Mouse (Mus musculus) limb, embryonic 14.5 days (tissue): ENCODE data around the gene Ppara. TPM values are rescaled to one million over a fixed set of nuclear protein-coding genes. Genes with fewer than 3 reads are reported as not detected.

ENCODE experiments used
- ATAC-seq: fragments of 200-750 bp; cut with Nextera tagmentation; 2 replicates; pipeline ENCODE4 v1.8.0; 2017; ENCODE audit warnings: low read depth, moderate number of reproducible peaks, moderate TSS enrichment; ENCODE audit not compliant: low FRiP score
- DNase-seq: peaks from one replicate; pipeline ENCODE4 v3.0.0-alpha.2; 2015; ENCODE audit warnings: low spot score
- H3K27ac ChIP-seq: fragments of 300-500 bp; sonication (generic); replicated peaks from 2 replicates; pipeline ENCODE4 v1.5.1; 2014; ENCODE audit warnings: low read depth, mild to moderate bottlenecking, low read length, moderate library complexity, mixed read lengths
- H3K27me3 ChIP-seq: fragments of 300-500 bp; sonication (generic); 2 replicates; pipeline ENCODE4 v1.6.1; 2014; ENCODE audit warnings: low read length, mixed read lengths; ENCODE audit not compliant: control insufficient read depth, insufficient read depth
- H3K36me3 ChIP-seq: fragments of 300-500 bp; sonication (generic); 2 replicates; pipeline ENCODE4 v1.6.1; 2014; ENCODE audit warnings: mild to moderate bottlenecking, low read length, moderate library complexity, mixed read lengths; ENCODE audit not compliant: control insufficient read depth, insufficient read depth
- H3K4me1 ChIP-seq: fragments of 300-500 bp; sonication (generic); 2 replicates; pipeline ENCODE4 v1.6.1; 2014; ENCODE audit warnings: antibody characterized with exemption, low read length, mixed read lengths; ENCODE audit not compliant: control insufficient read depth, insufficient read depth
- H3K4me2 ChIP-seq: fragments of 300-500 bp; sonication (generic); replicated peaks from 2 replicates; pipeline ENCODE4 v1.6.1; 2014; ENCODE audit warnings: low read depth, mild to moderate bottlenecking, low read length, moderate library complexity; ENCODE audit not compliant: severe bottlenecking
- H3K4me3 ChIP-seq: fragments of 300-500 bp; sonication (generic); replicated peaks from 2 replicates; pipeline ENCODE4 v1.5.1; 2014; ENCODE audit warnings: low read length
- H3K9ac ChIP-seq: fragments of 300-500 bp; sonication (generic); 2 replicates; pipeline ENCODE4 v1.6.1; 2014; ENCODE audit warnings: mild to moderate bottlenecking, low read depth, low read length, moderate library complexity; ENCODE audit not compliant: severe bottlenecking
- H3K9me3 ChIP-seq: fragments of 300-500 bp; sonication (generic); 2 replicates; pipeline ENCODE4 v1.6.1; 2016; ENCODE audit warnings: low read length; ENCODE audit not compliant: control insufficient read depth
- POLR2A ChIP-seq: fragments of 200-500 bp; IDR thresholded peaks from 2 replicates; pipeline ENCODE4 v1.8.0; 2012; ENCODE audit warnings: inconsistent platforms, mild to moderate bottlenecking, moderate library complexity, borderline replicate concordance; ENCODE audit not compliant: insufficient read depth, insufficient read length; ENCODE audit errors: extremely low read depth
- WGBS: fragments of 180-500 bp; shearing (Covaris S2); extraction: QIAGEN DNeasy Blood & Tissue Kit; methylation state at CpG from one replicate; pipeline ENCODE4 v1.1.7; 2014; 5-methylcytosine and 5-hydroxymethylcytosine counted together
- polyA plus RNA-seq, 2 experiments: library from polyadenylated mRNA; depleted of rRNA in 1 of 2; stranded (reverse) in 1 of 2; unstranded in 1 of 2; fragments of >200 nt; fragmentation: Nextera tagmentation in 1 of 2; extraction: Ambion mirVana in 1 of 2; gene quantifications; 2 replicates each; pipeline versions ENCODE4 v1.2.1 to v1.2.3; 2012 to 2014

Gene Ppara
- polyA plus RNA-seq, 2 experiments, result 0.84 to 2.8 TPM

DNA sequence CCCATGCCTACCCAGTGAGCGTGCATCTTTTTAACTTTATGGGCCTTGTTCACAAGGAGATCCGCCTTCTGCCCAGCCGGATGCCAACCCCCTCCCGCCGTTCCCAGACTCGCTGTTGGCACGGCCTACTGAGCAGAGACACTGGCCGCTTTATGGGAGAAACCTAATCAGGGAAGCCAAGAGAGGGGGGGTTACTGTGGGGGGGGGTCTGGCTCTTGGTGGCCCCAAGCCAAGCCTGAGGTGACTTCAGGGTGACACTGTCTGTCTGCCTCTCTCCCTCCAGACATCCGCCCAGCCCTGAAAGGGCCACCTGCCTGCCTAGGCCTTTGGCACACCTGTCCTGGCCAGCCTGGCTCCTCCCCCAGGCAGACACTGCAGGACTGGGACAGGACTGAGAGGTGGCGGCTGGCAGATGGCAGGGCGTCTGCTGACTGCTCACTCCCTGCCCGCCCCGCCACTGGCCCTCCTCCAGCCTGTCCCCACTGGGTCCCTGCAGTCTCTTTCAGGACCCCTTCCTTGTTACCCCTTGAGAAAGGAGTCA is 32.3 kb upstream of the Ppara start:
- DNase-seq (no peak), ATAC-seq (no peak)
- Histone ChIP-seq H3K4me3 (no peak overlapping the region), H3K4me2 (no peak overlapping the region), H3K27ac (no peak overlapping the region), H3K9ac (no peak overlapping the region), H3K36me3 (peaks cover 98% of the 10 kb centered on the region), H3K4me1 (no peaks in the 10 kb centered on the region), H3K27me3 (no peaks in the 10 kb centered on the region), H3K9me3 (no peaks in the 10 kb centered on the region)
- WGBS, result 90% methylated on average over 8 of the region's 13 CpGs
- no peak for TF ChIP-seq POLR2A

DNA sequence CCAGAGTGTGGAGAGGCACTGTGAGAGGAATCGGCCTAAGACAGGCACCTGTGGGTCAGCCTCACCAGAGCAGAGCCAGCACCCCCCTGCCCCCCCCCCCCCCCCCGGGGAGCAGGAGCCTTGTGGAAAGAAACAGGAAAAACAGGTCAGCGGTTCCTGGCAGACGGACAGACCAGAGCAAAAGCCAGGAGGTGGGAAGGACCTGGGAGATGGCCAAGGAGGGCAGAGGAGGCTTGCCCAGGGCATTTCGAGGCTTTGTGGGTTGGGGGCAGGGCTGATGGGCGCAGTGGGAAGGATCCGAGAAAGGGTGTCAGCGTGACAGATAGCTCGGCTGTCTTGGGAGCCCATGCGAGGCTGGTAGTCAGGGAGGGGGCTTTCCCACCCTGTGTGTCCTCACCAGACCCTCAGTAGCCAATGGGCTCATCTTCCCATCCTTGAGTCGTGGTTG is 31.6 kb upstream of the Ppara start:
- WGBS, result 70% methylated on average over 10 of the region's 11 CpGs
- H3K36me3 ChIP-seq, result peaks cover 94% of the 10 kb centered on the region
- ATAC-seq (no peak), DNase-seq (no peak)
- H3K9ac ChIP-seq, result no peak overlapping the region
- no peaks in the 10 kb centered on the region for H3K27me3 ChIP-seq
- H3K4me1 ChIP-seq, result no peaks in the 10 kb centered on the region
- no peak for TF ChIP-seq POLR2A
- no peaks in the 10 kb centered on the region for H3K9me3 ChIP-seq
- H3K27ac ChIP-seq, result no peak overlapping the region
- H3K4me3 ChIP-seq, result no peak overlapping the region
- H3K4me2 ChIP-seq, result no peak overlapping the region

GRCm38 (mm10) chr15:85703858-85704257 is 30.9 kb upstream of the Ppara start:
- H3K36me3 ChIP-seq, result peaks cover 88% of the 10 kb centered on the region
- 99% methylated on average over 4 of the region's 4 CpGs for WGBS
- DNase-seq, result no peak
- TF ChIP-seq POLR2A, result no peak
- no peaks in the 10 kb centered on the region for H3K27me3 ChIP-seq
- H3K27ac ChIP-seq, result no peak overlapping the region
- no peaks in the 10 kb centered on the region for H3K9me3 ChIP-seq
- H3K4me2 ChIP-seq, result no peak overlapping the region
- no peak overlapping the region for H3K4me3 ChIP-seq
- H3K9ac ChIP-seq, result no peak overlapping the region
- no peak for ATAC-seq
- no peaks in the 10 kb centered on the region; the same call in 1 of the 2 replicates for H3K4me1 ChIP-seq

DNA sequence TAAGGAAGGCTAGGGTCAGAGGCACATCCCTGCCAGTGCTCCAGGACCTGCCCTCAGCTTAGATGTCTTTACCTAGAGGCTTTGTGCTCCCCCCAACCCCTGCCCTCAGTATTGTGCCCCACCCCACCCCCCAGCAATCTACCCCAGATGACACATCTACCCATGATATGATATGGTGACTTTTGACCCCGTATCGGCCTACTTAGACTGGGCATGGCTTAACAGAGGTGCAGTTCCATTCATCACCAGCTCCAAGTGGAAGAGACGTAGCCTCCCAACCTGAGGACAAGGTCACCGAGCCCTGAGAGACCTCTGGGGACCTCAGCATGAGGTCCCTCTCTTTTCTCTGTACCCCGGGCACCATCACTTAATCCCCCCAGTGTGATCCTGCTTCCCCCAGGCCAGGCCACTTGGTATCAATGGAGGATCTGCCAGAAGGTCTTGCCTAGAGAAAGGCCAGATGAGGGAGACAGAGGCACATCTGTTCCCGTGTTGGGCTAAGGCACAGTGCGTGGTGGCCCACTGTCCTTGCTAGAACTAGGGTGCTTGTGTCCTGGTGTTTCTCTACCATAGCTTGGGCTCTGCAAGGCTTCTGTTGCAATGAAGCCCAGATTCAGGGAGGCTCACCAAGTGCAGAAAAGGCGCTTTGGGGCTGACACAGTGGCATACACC is 30.3 kb upstream of the Ppara start:
- no peak for TF ChIP-seq POLR2A
- H3K27me3 ChIP-seq, result no peaks in the 10 kb centered on the region
- no peak overlapping the region for H3K27ac ChIP-seq
- peaks cover 82% of the 10 kb centered on the region for H3K36me3 ChIP-seq
- no peak overlapping the region for H3K4me2 ChIP-seq
- peaks cover 5% of the 10 kb centered on the region; the same call in 1 of the 2 replicates for H3K4me1 ChIP-seq
- no peak overlapping the region for H3K4me3 ChIP-seq
- DNase-seq (no peak), ATAC-seq (no peak)
- H3K9me3 ChIP-seq, result no peaks in the 10 kb centered on the region
- H3K9ac ChIP-seq, result no peak overlapping the region
- WGBS, result 92% methylated on average over 8 of the region's 8 CpGs

GRCm38 (mm10) chr15:85705013-85705528 is 29.7 kb upstream of the Ppara start:
- TF ChIP-seq POLR2A, result no peak
- Histone ChIP-seq H3K4me2 (no peak overlapping the region), H3K9me3 (no peaks in the 10 kb centered on the region), H3K27ac (no peak overlapping the region), H3K9ac (no peak overlapping the region), H3K4me1 (peaks cover 9% of the 10 kb centered on the region; the same call in 1 of the 2 replicates), H3K27me3 (no peaks in the 10 kb centered on the region), H3K4me3 (no peak overlapping the region), H3K36me3 (peaks cover 76% of the 10 kb centered on the region)
- ATAC-seq, result no peak
- no peak for DNase-seq
- whole genome bisulfite sequencing, result 85% methylated on average over 9 of the region's 9 CpGs
